Mouse (Mus musculus): ENCODE results near the gene Dynlrb1. TPM values are rescaled to one million over a fixed set of nuclear protein-coding genes. Genes with fewer than 3 reads are reported as not detected.

Dynlrb1 gene
- total RNA-seq, 2 experiments from 2014 or later = 94.2 to 104 TPM

DNA sequence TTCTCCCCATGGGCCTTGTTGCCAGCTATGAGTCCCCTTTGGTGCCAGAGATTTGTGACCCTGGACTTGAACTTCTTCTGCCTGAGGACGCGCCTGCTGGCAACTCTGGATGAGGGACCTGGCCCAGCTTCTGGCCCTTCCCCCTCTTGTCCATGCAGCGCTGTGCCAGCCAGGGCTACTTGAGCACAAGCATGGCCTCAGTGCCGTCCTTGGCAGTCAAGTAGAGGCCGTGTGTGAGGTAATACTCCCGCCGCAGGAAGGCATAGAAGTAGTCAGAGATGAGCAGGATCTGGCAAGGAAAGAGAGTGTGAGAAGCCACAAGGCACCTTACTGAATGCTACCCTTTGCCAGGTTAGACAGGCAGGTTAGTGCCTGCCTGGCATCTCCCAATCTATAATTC lies 42.0 kb downstream of the Dynlrb1 start:
- peak; percentile 57 to 69 for DNase-seq
- intact Hi-C loops (cut with DNase I) = loop anchor here (2.0 kb wide), 1 partner anchor 104 kb away; no protein-coding TSS in a partner anchor

DNA sequence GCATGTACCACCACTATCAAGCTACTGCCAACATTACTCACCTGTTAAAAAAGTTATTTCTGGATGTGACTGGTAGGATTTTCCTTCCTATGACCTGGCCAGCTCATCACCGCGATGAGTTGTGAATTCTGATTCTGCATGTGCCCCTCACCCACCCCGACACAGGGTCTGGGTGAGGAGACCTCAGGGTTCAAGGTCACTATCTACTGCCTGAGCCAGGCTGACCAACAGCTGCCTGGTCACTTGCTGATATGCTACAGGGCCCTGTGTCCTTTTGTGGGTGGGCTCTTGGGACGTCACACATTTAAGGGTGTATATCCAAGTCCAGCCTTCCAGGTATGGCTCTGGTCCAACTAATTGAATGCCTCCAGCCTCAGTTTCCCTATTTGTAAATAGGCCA lies 42.8 kb downstream of the Dynlrb1 start:
- no peak for DNase-seq
- intact Hi-C loops (cut with DNase I) = loop anchor here (2.0 kb wide), 1 partner anchor 104 kb away; no protein-coding TSS in a partner anchor

DNA sequence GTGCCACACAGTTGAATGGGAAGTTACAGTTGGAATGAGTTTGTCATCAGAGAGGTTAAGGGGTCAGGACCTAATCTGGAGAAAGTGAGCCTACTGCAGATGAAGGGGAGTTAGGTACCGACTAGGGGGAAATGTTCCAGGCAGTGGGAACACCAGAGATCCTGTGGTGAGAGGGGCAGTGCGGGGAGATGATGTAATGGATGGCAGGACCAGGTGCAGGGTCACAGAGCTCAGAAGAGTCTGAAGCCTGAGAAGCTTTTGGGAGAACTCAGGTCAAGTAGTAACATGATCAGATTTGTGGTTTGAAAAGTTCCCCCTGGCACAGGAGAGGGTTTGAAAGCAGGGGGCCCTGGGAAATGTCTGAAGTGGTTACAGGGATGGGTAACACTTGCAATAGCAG lies 43.8 kb downstream of the Dynlrb1 start:
- intact Hi-C loops (cut with DNase I) = no loop called here
- no peak for DNase-seq

DNA sequence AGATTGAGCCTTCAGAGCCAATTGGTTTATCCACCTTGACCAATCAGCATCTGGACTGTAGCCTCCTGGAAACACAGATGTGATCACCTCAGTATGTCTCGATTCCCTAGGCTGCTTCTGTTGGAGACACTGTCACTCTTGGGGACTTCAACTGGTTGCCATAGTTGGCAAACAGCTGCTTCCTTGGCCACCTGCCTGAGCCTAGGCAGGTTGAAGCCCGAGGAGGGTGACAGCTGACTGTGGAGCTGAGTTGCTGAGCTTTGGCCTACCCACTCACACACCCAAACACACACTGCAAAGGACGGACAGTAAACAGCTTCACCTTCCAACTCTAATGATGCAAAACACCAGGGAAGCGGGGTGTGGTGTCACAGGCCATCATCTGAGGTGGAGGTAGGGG lies 47.5 kb downstream of the Dynlrb1 start:
- intact Hi-C loops (cut with DNase I) = no loop called here
- peak; percentile 54 to 74 for DNase-seq

DNA sequence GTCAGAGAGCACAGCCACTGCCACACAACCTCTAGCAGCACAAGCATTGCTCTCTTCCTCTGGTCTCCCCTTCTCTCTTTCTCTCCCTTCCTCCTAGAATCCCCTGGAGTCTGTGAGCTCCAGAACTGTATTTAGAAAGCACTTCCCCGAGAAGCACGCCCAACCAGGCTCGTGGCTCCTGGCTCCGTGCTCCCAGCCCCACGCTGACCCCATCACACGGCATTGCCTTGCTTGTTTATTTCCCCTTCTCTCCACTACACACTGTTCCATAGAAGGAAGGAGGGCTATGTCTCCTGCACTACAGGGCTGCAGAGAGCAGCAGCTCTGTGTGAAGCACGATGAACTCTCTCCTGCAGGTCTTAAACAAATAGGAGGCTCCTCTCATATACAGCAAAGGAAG lies 48.3 kb downstream of the Dynlrb1 start:
- intact Hi-C loops (cut with DNase I) = no loop called here
- DNase-seq = no peak

DNA sequence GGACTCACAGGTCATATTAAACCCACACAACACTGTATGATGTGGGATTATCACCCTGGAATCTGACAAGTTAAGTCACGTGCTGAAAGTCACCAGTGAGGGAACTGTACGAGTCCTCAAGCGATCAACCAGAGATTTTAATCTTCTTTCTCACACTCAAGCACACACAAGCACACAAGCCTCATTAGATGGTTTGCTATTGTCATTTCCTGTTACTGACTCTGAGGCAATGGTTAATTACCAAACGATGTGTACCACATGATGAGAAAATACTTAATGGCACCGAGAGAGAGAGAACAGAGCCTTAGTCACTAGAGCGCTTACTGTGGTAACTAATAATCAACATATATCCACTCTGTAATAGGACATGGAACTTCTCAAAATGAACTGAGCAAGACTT lies 49.4 kb downstream of the Dynlrb1 start:
- DNase-seq = no peak
- intact Hi-C loops (cut with DNase I) = no loop called here

DNA sequence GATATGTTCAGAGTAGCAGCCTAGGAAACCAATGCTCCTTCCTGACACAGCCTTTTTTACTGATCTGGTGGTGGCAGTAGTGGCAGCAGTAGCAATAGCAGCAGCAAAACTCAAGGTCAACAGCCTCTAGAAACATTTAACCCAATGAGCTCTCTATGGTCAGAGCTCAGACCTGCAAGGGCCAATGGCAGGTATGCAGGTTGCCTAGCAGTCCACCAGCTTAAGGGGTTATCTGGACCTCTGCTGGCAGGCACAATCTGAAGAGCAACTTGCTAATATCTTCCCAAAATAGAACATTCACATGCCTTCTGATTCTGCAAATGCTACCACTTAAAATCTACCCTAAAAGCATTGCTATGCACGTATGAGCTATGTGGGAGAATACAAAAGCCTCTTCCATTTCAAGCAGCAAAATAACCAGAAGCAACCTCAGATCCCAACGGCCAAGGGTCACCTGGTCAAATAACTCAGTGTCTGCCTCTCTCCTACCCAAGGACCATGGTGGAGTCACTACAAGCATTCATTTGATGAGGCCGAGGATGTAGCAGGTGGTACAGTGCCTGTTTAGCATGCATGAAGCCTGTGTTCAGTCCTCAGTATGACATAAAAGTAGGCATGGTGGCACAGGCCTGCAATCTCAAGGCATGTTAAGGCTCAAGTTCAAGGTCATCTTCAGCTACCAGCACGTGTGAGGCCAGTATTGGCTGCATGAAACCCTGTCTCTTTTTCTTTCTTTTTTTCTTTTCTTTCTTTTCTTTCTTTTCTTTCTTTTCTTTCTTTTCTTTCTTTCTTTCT lies 51.3 kb downstream of the Dynlrb1 start:
- DNase-seq = no peak
- intact Hi-C loops (cut with DNase I) = no loop called here

DNA sequence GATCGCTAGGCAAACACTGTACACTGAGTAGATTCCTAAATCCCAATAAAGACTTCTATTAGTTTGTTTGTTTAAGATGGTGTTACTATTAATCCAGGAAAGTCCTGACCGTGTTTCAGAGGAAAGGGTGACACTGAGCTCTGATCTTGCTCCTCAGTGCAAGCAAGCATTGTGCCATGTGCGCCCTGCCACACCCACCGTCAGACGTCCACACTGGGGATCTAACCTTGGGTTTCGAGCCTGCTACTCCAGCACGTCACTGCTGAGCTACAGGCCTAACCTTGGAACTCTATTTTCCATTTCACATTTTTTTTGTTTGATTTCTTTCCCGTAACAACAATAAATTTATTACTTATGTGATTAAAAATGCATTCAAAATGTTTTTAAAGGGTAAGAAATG lies 53.7 kb downstream of the Dynlrb1 start:
- intact Hi-C loops (cut with DNase I) = no loop called here
- DNase-seq = no peak

DNA sequence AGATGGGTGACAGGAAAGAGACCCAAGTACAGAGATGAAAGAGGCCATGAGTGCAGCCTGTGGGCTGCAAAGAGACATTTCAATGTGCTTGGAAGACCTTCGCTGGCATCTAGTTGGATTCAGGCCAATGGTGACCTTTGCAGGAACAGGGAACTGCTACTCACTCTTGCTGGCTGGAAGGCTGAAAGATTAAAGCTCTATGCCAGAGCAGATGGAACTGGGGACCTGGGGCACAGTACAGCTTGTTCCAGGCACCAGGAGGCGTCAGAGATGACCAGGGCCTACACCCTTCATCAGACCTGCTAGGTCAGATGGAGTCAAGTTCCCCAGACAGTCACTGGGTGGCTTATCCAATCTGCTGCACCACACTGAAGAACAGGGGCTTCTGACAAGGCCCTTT lies 57.0 kb downstream of the Dynlrb1 start:
- peak in 1 of 2 experiments; percentile 48 for DNase-seq
- intact Hi-C loops (cut with DNase I) = no loop called here

DNA sequence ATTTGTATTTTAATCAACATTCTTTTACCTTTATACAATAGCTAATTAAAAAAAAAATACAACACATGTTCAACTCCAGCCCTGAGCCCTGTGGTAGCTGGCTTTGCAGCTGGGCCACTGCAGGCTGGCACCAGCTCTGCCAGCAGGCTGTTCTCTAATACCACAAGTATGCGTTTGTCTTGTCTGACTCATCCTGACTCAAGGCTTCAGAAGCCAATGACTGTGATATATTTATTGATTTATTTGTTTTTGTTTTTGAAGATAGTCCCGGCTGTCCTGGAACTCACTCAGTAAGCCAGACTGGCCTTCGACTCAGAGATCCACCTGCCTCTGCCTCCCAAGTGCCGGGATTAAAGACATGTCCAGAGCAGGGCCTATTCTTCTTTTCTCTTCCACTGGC lies 57.6 kb downstream of the Dynlrb1 start:
- intact Hi-C loops (cut with DNase I) = no loop called here
- DNase-seq = no peak

DNA sequence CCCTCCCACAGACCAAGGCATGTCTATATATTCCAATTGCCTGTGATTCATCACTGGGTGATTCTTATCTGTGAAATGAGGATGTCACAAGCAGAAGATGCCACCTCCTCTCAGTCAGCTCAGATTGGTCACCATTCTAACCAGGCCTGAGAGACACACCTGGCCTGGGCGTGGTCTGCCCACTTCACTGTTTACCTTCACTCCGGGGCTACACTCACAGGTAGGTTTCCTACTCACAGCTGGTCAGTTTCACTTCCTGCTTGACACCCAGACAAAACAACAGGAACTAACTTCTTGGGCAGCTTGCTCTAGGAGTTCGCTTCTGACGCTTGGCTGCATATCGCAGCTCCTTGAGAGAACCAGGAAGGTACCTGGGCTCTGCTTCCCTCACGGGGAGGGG lies 59.1 kb downstream of the Dynlrb1 start:
- no peak for DNase-seq
- intact Hi-C loops (cut with DNase I) = loop anchor here (5.0 kb wide), 1 partner anchor 92 kb away; no protein-coding TSS in a partner anchor

DNA sequence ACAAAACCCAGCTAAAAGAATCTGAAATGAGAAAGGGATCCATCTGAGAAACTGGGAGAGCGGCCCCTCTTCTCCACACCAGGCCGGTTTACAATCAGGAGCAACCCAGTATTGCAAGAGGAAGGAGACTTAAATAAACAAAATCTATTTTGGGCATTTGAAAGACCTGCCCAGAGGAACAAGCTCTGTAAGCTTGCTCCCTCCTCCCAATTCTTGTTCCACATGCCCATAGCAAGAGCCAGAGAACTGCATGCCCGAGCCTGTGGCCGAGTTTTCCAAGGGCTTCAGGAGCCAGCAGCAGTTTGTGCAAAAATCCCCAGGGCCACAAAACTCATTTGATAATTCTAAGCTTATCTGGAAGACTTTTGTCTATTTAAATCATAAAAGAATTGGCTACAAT lies 63.2 kb downstream of the Dynlrb1 start:
- intact Hi-C loops (cut with DNase I) = loop anchor here (5.0 kb wide), 1 partner anchor 88 kb away; no protein-coding TSS in a partner anchor
- DNase-seq = no peak

Other genes starting within 250 kb of the Dynlrb1 start
- gene Gm14226, start 218.3 kb upstream of the Dynlrb1 start, total RNA-seq (2021) = not detected
- gene Ahcy, start 162.0 kb upstream of the Dynlrb1 start, total RNA-seq (2021) = 10 to 100 TPM; 14.3 to 15.7 TPM
- gene Itch, start 103.0 kb upstream of the Dynlrb1 start, total RNA-seq (2021) = 10 to 100 TPM; 17.2 to 19.3 TPM
- 100 to 1,000 TPM; 259 to 263 TPM for gene Map1lc3a, start 39.8 kb downstream of the Dynlrb1 start, total RNA-seq (2021)
- gene Pigu, start 120.9 kb downstream of the Dynlrb1 start, total RNA-seq (2021) = 10 to 100 TPM; 23.4 to 25.4 TPM
- gene Trp53inp2, start 144.5 kb downstream of the Dynlrb1 start, total RNA-seq (2021) = 100 to 1,000 TPM; 355 to 400 TPM
- 10 to 100 TPM; 14.0 to 17.0 TPM for gene Ncoa6, start 237.4 kb downstream of the Dynlrb1 start, total RNA-seq (2021)

All from gastrocnemius, postnatal 36 days (tissue).